In genomic region chr2:144635644-144636320, GRCm38 (mm10) we compare ENCODE assay signal across 9 mouse cellular contexts. TPM values are rescaled to one million over a fixed set of nuclear protein-coding genes. Genes with fewer than 3 reads are reported as not detected.
DNase-seq lines count a peak whose midpoint lies in the region; ATAC-seq and TF ChIP-seq lines count a peak whose summit lies in the region.
"Had no signal": no experiment of that assay in that cellular context is flagged by ENCODE, and none has a peak within 500 bp of the region (broad histone marks: within the 10 kb centered on the region; RNA-seq: fewer than 3 reads in every experiment).

No protein-coding gene starts in this region.

- peak; percentile 77 for ATAC-seq in G1E (ENCODE audit: extremely low read depth, insufficient number of reproducible peaks, low FRiP score, poor library complexity, severe bottlenecking)
- ATAC-seq in neutrophil, adult 5-6 weeks (ENCODE audit: extremely low read depth, insufficient number of reproducible peaks, low FRiP score, poor library complexity, severe bottlenecking): peak; percentile 89

- H3K36me3 ChIP-seq in G1E (replicated peaks): peaks cover 64% of the 10 kb centered on the region
- H3K36me3 ChIP-seq: liver, embryonic 15.5 days had no signal

- TF ChIP-seq POLR2A in brain, embryonic 14.5 days (IDR thresholded peaks at IDR 0.05; ENCODE audit: borderline replicate concordance, extremely low read depth, insufficient read depth, insufficient read length, poor library complexity, severe bottlenecking): no peak

- H3K27me3 ChIP-seq in G1E (ENCODE audit: insufficient read depth, low read length): no peaks in the 10 kb centered on the region
- H3K27me3 ChIP-seq: liver, embryonic 15.5 days had no signal

- no peak overlapping the region for H3K4me3 ChIP-seq in G1E (ENCODE audit: low read depth, low read length)
- H3K4me3 ChIP-seq: liver, embryonic 15.5 days had no signal

- peak; percentile 95 for TF ChIP-seq CTCF in G1E (IDR thresholded peaks at IDR 0.05; ENCODE audit: low read depth, low read length)
- TF ChIP-seq CTCF in brain, embryonic 14.5 days (IDR thresholded peaks at IDR 0.05; ENCODE audit: borderline replicate concordance, extremely low read depth, insufficient read depth, insufficient read length): peak; percentile 93

- 15% methylated on average over 5 of the region's 5 CpGs for WGBS in large intestine, adult 2 months

- no peaks in the 10 kb centered on the region; the same call in 1 of the 2 replicates for H3K9me3 ChIP-seq in G1E (replicated peaks)
- H3K9me3 ChIP-seq: liver, embryonic 15.5 days had no signal

- peak; percentile 60 for DNase-seq in G1E (ENCODE audit: low spot score)
- peak; percentile 78 for DNase-seq in brain, embryonic 14.5 days (ENCODE audit: low read depth)
- peak; percentile 21 for DNase-seq in fat pad, adult 2 months (ENCODE audit: extremely low read depth, low read depth, low spot score)
- peak; percentile 71 for DNase-seq in heart, postnatal 4 days
- DNase-seq in large intestine, adult 2 months (ENCODE audit: low read depth, low spot score): peak; percentile 27
- peak; percentile 31 to 49 for DNase-seq in lung, adult 18-20 months
- DNase-seq in urinary bladder, postnatal 25 days (ENCODE audit: low spot score): peak; percentile 63

- H3K4me1 ChIP-seq in G1E (ENCODE audit: insufficient read depth, low read depth, low read length): no peaks in the 10 kb centered on the region
- H3K4me1 ChIP-seq: liver, embryonic 15.5 days had no signal

RNA-seq across cellular contexts. Expression of gene Dtd1, which starts 36.1 kb away (rescaled TPM):
- total RNA-seq in G1E (2014; fragmentation: Nextera tagmentation): 15.8 and 21.4 TPM in 2 replicates
- 23.9 and 33.2 TPM in 2 replicates for total RNA-seq in G1E (2017)
- 14.2 and 14.8 TPM in 2 replicates for polyA plus RNA-seq in G1E (2012)
- 39.0 and 49.0 TPM in 2 replicates for polyA plus RNA-seq in brain, embryonic 14.5 days (2012; rRNA removed)
- 10 to 100 TPM; 12.4 to 13.3 TPM for total RNA-seq in heart, postnatal 4 days (2021)
- polyA plus RNA-seq in large intestine, adult 2 months (2012; rRNA removed): 6.5 and 6.7 TPM in 2 replicates
- total RNA-seq in neutrophil, adult 5-6 weeks (2017): 24.7 and 30.7 TPM in 2 replicates

RNA-seq across cellular contexts. Expression of gene Smim26, which starts 41.9 kb away (rescaled TPM):
- total RNA-seq in G1E (2014; fragmentation: Nextera tagmentation): 13.8 and 14.5 TPM in 2 replicates
- total RNA-seq in G1E (2017): 22.9 and 23.3 TPM in 2 replicates
- 1.3 and 1.4 TPM in 2 replicates for polyA plus RNA-seq in G1E (2012)
- 35.9 and 37.9 TPM in 2 replicates for polyA plus RNA-seq in brain, embryonic 14.5 days (2012; rRNA removed)
- 10 to 100 TPM; 52.3 to 53.8 TPM for total RNA-seq in heart, postnatal 4 days (2021)
- 4.4 and 4.7 TPM in 2 replicates for polyA plus RNA-seq in large intestine, adult 2 months (2012; rRNA removed)
- total RNA-seq in neutrophil, adult 5-6 weeks (2017): 2.5 and 2.7 TPM in 2 replicates

Comparison
In these comparisons a context has a peak if more than half of its experiments do, and no peak if none do; other contexts are left out.
1. DNase-seq: peak in every context shown above with its lines; median percentile 78 in brain, embryonic 14.5 days; 71 in heart, postnatal 4 days; 63 in urinary bladder, postnatal 25 days; 60 in G1E; 40 in lung, adult 18-20 months; 27 in large intestine, adult 2 months; 21 in fat pad, adult 2 months.